Comparison of ENCODE assay signal across 15 mouse cellular contexts in genomic region chr4:156252140-156252539, GRCm38 (mm10). TPM values are rescaled to one million over a fixed set of nuclear protein-coding genes. Genes with fewer than 3 reads are reported as not detected.
DNase-seq lines count a peak whose midpoint lies in the region; ATAC-seq lines count a peak whose summit lies in the region.
"Had no signal": no experiment of that assay in that cellular context is flagged by ENCODE, and none has a peak within 500 bp of the region (broad histone marks: within the 10 kb centered on the region; RNA-seq: fewer than 3 reads in every experiment).

No protein-coding gene starts in this region.

- no peak for DNase-seq in neural tube, embryonic 11.5 days (ENCODE audit: low spot score)
- no peak for DNase-seq in neural tube, embryonic 10.5 days (ENCODE audit: extremely low spot score, low spot score)
- DNase-seq in layer of hippocampus, postnatal 10 days (ENCODE audit: low spot score in 2 of 2), result no peak
- no peak for DNase-seq in natural killer cell, adult 2 months (ENCODE audit: low spot score in 2 of 2)
- DNase-seq: cerebellum, adult 18-20 months; gastrocnemius, postnatal 10 days; kidney, adult 9 months; lung, adult 2 months had no signal

- WGBS in neural tube, embryonic 11.5 days, result 35% methylated on average over 7 of the region's 7 CpGs
- 33% methylated on average over 7 of the region's 7 CpGs for WGBS in hindbrain, embryonic 13.5 days
- WGBS in liver, embryonic 16.5 days (ENCODE audit: insufficient replicate concordance), result 11% methylated on average over 7 of the region's 7 CpGs
- WGBS in neural tube, embryonic 14.5 days, result 43% methylated on average over 7 of the region's 7 CpGs

- H3K36me3 ChIP-seq in neural tube, embryonic 11.5 days (ENCODE audit: control insufficient read depth, insufficient read depth, low read length), result peaks cover 9% of the 10 kb centered on the region
- H3K36me3 ChIP-seq in hindbrain, embryonic 13.5 days, result peaks cover 28% of the 10 kb centered on the region
- peaks cover 48% of the 10 kb centered on the region for H3K36me3 ChIP-seq in liver, embryonic 16.5 days (ENCODE audit: control insufficient read depth, insufficient read depth)
- H3K36me3 ChIP-seq in neural tube, embryonic 14.5 days (ENCODE audit: control insufficient read depth, insufficient read depth, low read length), result peaks cover 8% of the 10 kb centered on the region

- H3K4me2 ChIP-seq in neural tube, embryonic 11.5 days (ENCODE audit: low read depth), result no peak overlapping the region; the same call in 1 of the 2 replicates
- H3K4me2 ChIP-seq in hindbrain, embryonic 13.5 days, result no peak overlapping the region
- H3K4me2 ChIP-seq in liver, embryonic 16.5 days (ENCODE audit: low read depth, low read length), result peak overlapping the region; percentile 56
- no peak overlapping the region for H3K4me2 ChIP-seq in neural tube, embryonic 14.5 days (ENCODE audit: low read depth, low read length)
- H3K4me2 ChIP-seq: heart, embryonic 15.5 days; neural tube, embryonic 12.5 days had no signal

- no peaks in the 10 kb centered on the region for H3K4me1 ChIP-seq in neural tube, embryonic 11.5 days (ENCODE audit: control insufficient read depth, insufficient read depth, low read length)
- H3K4me1 ChIP-seq in hindbrain, embryonic 13.5 days (replicated peaks), result peaks cover 40% of the 10 kb centered on the region
- peaks cover 57% of the 10 kb centered on the region for H3K4me1 ChIP-seq in liver, embryonic 16.5 days (ENCODE audit: control insufficient read depth, low read depth, low read length)
- H3K4me1 ChIP-seq in neural tube, embryonic 14.5 days (ENCODE audit: control insufficient read depth, insufficient read depth, low read length), result peaks cover 7% of the 10 kb centered on the region; the same call in 1 of the 2 replicates

- H3K27me3 ChIP-seq in neural tube, embryonic 11.5 days (ENCODE audit: control insufficient read depth, insufficient read depth, low read length), result peaks cover 26% of the 10 kb centered on the region
- H3K27me3 ChIP-seq in hindbrain, embryonic 13.5 days, result peaks cover 35% of the 10 kb centered on the region
- peaks cover 18% of the 10 kb centered on the region for H3K27me3 ChIP-seq in liver, embryonic 16.5 days (ENCODE audit: control insufficient read depth, insufficient read depth, low read depth, low read length)
- H3K27me3 ChIP-seq in neural tube, embryonic 14.5 days (ENCODE audit: control insufficient read depth, insufficient read depth, low read length), result peaks cover 3% of the 10 kb centered on the region; the same call in 1 of the 2 replicates

- H3K9me3 ChIP-seq in neural tube, embryonic 11.5 days (ENCODE audit: control insufficient read depth, low read length), result no peaks in the 10 kb centered on the region
- no peaks in the 10 kb centered on the region for H3K9me3 ChIP-seq in hindbrain, embryonic 13.5 days
- H3K9me3 ChIP-seq in liver, embryonic 16.5 days (replicated peaks; ENCODE audit: control insufficient read depth, low read length), result no peaks in the 10 kb centered on the region
- H3K9me3 ChIP-seq in neural tube, embryonic 14.5 days (ENCODE audit: control insufficient read depth, low read length), result no peaks in the 10 kb centered on the region
- H3K9me3 ChIP-seq: heart, embryonic 15.5 days; neural tube, embryonic 12.5 days had no signal

- H3K9ac ChIP-seq in neural tube, embryonic 11.5 days (ENCODE audit: low read length), result no peak overlapping the region
- peak overlapping the region; percentile 16; the same call in 1 of the 2 replicates for H3K9ac ChIP-seq in hindbrain, embryonic 13.5 days
- H3K9ac ChIP-seq in liver, embryonic 16.5 days (ENCODE audit: low read depth, low read length), result peak overlapping the region; percentile 68
- no peak overlapping the region for H3K9ac ChIP-seq in neural tube, embryonic 14.5 days (replicated peaks; ENCODE audit: low read depth, low read length)
- H3K9ac ChIP-seq: heart, embryonic 15.5 days; neural tube, embryonic 12.5 days had no signal

- peak overlapping the region; percentile 40 for H3K27ac ChIP-seq in neural tube, embryonic 11.5 days (ENCODE audit: low read depth, low read length)
- H3K27ac ChIP-seq in hindbrain, embryonic 13.5 days, result peak overlapping the region; percentile 50
- peak overlapping the region; percentile 92 for H3K27ac ChIP-seq in liver, embryonic 16.5 days (ENCODE audit: low read length)
- H3K27ac ChIP-seq in neural tube, embryonic 14.5 days (ENCODE audit: low read depth, low read length), result no peak overlapping the region
- H3K27ac ChIP-seq: heart, embryonic 15.5 days; layer of hippocampus, adult 2 months; neural tube, embryonic 12.5 days had no signal

- no peak for ATAC-seq in neural tube, embryonic 11.5 days (ENCODE audit: insufficient read depth, low FRiP score, low TSS enrichment)
- no peak; the same call in 1 of the 2 replicates for ATAC-seq in hindbrain, embryonic 13.5 days (ENCODE audit: low FRiP score)
- ATAC-seq in liver, embryonic 16.5 days (ENCODE audit: low read depth), result peak; percentile 45
- 0 out of 2 replicates have a peak, but pooled peaks have one; percentile 9 for ATAC-seq in neural tube, embryonic 14.5 days (ENCODE audit: low read depth)
- ATAC-seq: CD4-positive, CD25-positive, alpha-beta regulatory T cell, adult 4 months had no signal

- H3K4me3 ChIP-seq in neural tube, embryonic 11.5 days (ENCODE audit: low read depth, low read length), result no peak overlapping the region
- no peak overlapping the region for H3K4me3 ChIP-seq in hindbrain, embryonic 13.5 days
- H3K4me3 ChIP-seq in liver, embryonic 16.5 days (ENCODE audit: low read depth, low read length), result peak overlapping the region; percentile 43
- no peak overlapping the region for H3K4me3 ChIP-seq in neural tube, embryonic 14.5 days (ENCODE audit: low read depth, low read length)
- H3K4me3 ChIP-seq: heart, embryonic 15.5 days; layer of hippocampus, adult 2 months; neural tube, embryonic 12.5 days had no signal

RNA-seq across cellular contexts. Expression of gene Samd11, which starts 3.3 kb away (rescaled TPM):
- polyA plus RNA-seq in neural tube, embryonic 11.5 days (2014; fragmentation: Nextera tagmentation; extraction: Ambion mirVana), result 1.4 and 2.6 TPM in 2 replicates
- 2.8 and 3.1 TPM in 2 replicates for polyA plus RNA-seq in hindbrain, embryonic 13.5 days (2015; fragmentation: Nextera tagmentation; extraction: Ambion mirVana)
- 36.4 and 37.7 TPM in 2 replicates for polyA plus RNA-seq in liver, embryonic 16.5 days (2015; fragmentation: Nextera tagmentation; extraction: Ambion mirVana)
- polyA plus RNA-seq in neural tube, embryonic 14.5 days (2014; fragmentation: Nextera tagmentation; extraction: Ambion mirVana), result 1.9 and 3.1 TPM in 2 replicates
- total RNA-seq in layer of hippocampus, postnatal 10 days (2021), result 1 to 10 TPM; 2.9 to 4.2 TPM

RNA-seq across cellular contexts. Expression of gene Noc2l, which starts 16.3 kb away (rescaled TPM):
- polyA plus RNA-seq in neural tube, embryonic 11.5 days (2014; fragmentation: Nextera tagmentation; extraction: Ambion mirVana), result 75.3 and 77.4 TPM in 2 replicates
- polyA plus RNA-seq in hindbrain, embryonic 13.5 days (2015; fragmentation: Nextera tagmentation; extraction: Ambion mirVana), result 49.0 and 53.7 TPM in 2 replicates
- 36.0 and 36.2 TPM in 2 replicates for polyA plus RNA-seq in liver, embryonic 16.5 days (2015; fragmentation: Nextera tagmentation; extraction: Ambion mirVana)
- polyA plus RNA-seq in neural tube, embryonic 14.5 days (2014; fragmentation: Nextera tagmentation; extraction: Ambion mirVana), result 50.1 and 53.2 TPM in 2 replicates
- 10 to 100 TPM; 61.2 to 64.3 TPM for total RNA-seq in layer of hippocampus, postnatal 10 days (2021)

RNA-seq across cellular contexts. Expression of gene Plekhn1, which starts 17.5 kb away (rescaled TPM):
- polyA plus RNA-seq in neural tube, embryonic 11.5 days (2014; fragmentation: Nextera tagmentation; extraction: Ambion mirVana), result 20.4 and 21.6 TPM in 2 replicates
- 26.4 and 26.6 TPM in 2 replicates for polyA plus RNA-seq in hindbrain, embryonic 13.5 days (2015; fragmentation: Nextera tagmentation; extraction: Ambion mirVana)
- 3.8 and 4.1 TPM in 2 replicates for polyA plus RNA-seq in liver, embryonic 16.5 days (2015; fragmentation: Nextera tagmentation; extraction: Ambion mirVana)
- polyA plus RNA-seq in neural tube, embryonic 14.5 days (2014; fragmentation: Nextera tagmentation; extraction: Ambion mirVana), result 30.7 and 31.6 TPM in 2 replicates
- total RNA-seq in layer of hippocampus, postnatal 10 days (2021), result 10 to 100 TPM; 36.4 to 41.9 TPM

RNA-seq across cellular contexts. Expression of gene Perm1, which starts 36.5 kb away (rescaled TPM):
- 0.57 and 0.85 TPM in 2 replicates for polyA plus RNA-seq in neural tube, embryonic 11.5 days (2014; fragmentation: Nextera tagmentation; extraction: Ambion mirVana)
- 2.5 and 2.7 TPM in 2 replicates for polyA plus RNA-seq in hindbrain, embryonic 13.5 days (2015; fragmentation: Nextera tagmentation; extraction: Ambion mirVana)
- polyA plus RNA-seq in liver, embryonic 16.5 days (2015; fragmentation: Nextera tagmentation; extraction: Ambion mirVana), result 0.14 and 0.40 TPM in 2 replicates
- 2.2 and 2.9 TPM in 2 replicates for polyA plus RNA-seq in neural tube, embryonic 14.5 days (2014; fragmentation: Nextera tagmentation; extraction: Ambion mirVana)
- under 1 TPM; 0.38 to 0.55 TPM for total RNA-seq in layer of hippocampus, postnatal 10 days (2021)

RNA-seq across cellular contexts. Expression of gene AW011738, which starts 49.0 kb away (rescaled TPM):
- 1.5 and 1.8 TPM in 2 replicates for polyA plus RNA-seq in neural tube, embryonic 11.5 days (2014; fragmentation: Nextera tagmentation; extraction: Ambion mirVana)
- polyA plus RNA-seq in hindbrain, embryonic 13.5 days (2015; fragmentation: Nextera tagmentation; extraction: Ambion mirVana), result 4.9 and 6.8 TPM in 2 replicates
- polyA plus RNA-seq in liver, embryonic 16.5 days (2015; fragmentation: Nextera tagmentation; extraction: Ambion mirVana), result 1.0 and 1.2 TPM in 2 replicates
- polyA plus RNA-seq in neural tube, embryonic 14.5 days (2014; fragmentation: Nextera tagmentation; extraction: Ambion mirVana), result 1.8 TPM in 2 replicates
- 1 to 10 TPM; 6.1 to 6.3 TPM for total RNA-seq in layer of hippocampus, postnatal 10 days (2021)

Comparison
In these comparisons a context has a peak if more than half of its experiments do, and no peak if none do; other contexts are left out.
1. ATAC-seq: peak in liver, embryonic 16.5 days (single experiment) and neural tube, embryonic 14.5 days (single experiment); none in neural tube, embryonic 11.5 days (single experiment) and hindbrain, embryonic 13.5 days (single experiment).
2. H3K9ac ChIP-seq: peak in hindbrain, embryonic 13.5 days (single experiment) and liver, embryonic 16.5 days (single experiment); none in neural tube, embryonic 11.5 days (single experiment) and neural tube, embryonic 14.5 days (single experiment).